11 mouse cellular contexts compared by ENCODE assay signal in genomic region chr7:29814381-29814780, GRCm38 (mm10). TPM values are rescaled to one million over a fixed set of nuclear protein-coding genes. Genes with fewer than 3 reads are reported as not detected.
DNase-seq lines count a peak whose midpoint lies in the region; ATAC-seq and TF ChIP-seq lines count a peak whose summit lies in the region.
"Had no signal": no experiment of that assay in that cellular context is flagged by ENCODE, and none has a peak within 500 bp of the region (broad histone marks: within the 10 kb centered on the region; RNA-seq: fewer than 3 reads in every experiment).

No protein-coding gene starts in this region.

- no peaks in the 10 kb centered on the region for H3K9me3 ChIP-seq in lung, embryonic 14.5 days (ENCODE audit: low read depth, low read length)
- no peaks in the 10 kb centered on the region for H3K9me3 ChIP-seq in lung, postnatal 0 days (ENCODE audit: low read length)
- H3K9me3 ChIP-seq in forebrain, embryonic 15.5 days, result no peaks in the 10 kb centered on the region
- no peaks in the 10 kb centered on the region for H3K9me3 ChIP-seq in liver, embryonic 14.5 days (ENCODE audit: control insufficient read depth, low read length)
- H3K9me3 ChIP-seq in neural tube, embryonic 14.5 days (ENCODE audit: control insufficient read depth, low read length), result no peaks in the 10 kb centered on the region
- H3K9me3 ChIP-seq: limb, embryonic 15.5 days had no signal

- DNase-seq in lung, embryonic 14.5 days, result no peak
- DNase-seq in lung, postnatal 0 days (ENCODE audit: low spot score), result no peak
- no peak for DNase-seq in liver, embryonic 14.5 days (ENCODE audit: low read depth in 3 of 3, low spot score in 3 of 3)
- DNase-seq in spleen, postnatal 36 days (ENCODE audit: low spot score in 2 of 2), result no peak
- no peak for DNase-seq in thymus, adult 18-20 months
- DNase-seq: cerebellum, postnatal 36 days; right cerebral cortex, adult 18-20 months had no signal

- no peak for TF ChIP-seq EP300 in lung, postnatal 0 days (IDR thresholded peaks at IDR 0.05)
- no peak for TF ChIP-seq EP300 in liver, embryonic 14.5 days (IDR thresholded peaks at IDR 0.05; ENCODE audit: low read depth)

- no peaks in the 10 kb centered on the region for H3K36me3 ChIP-seq in lung, embryonic 14.5 days (ENCODE audit: insufficient read depth)
- no peaks in the 10 kb centered on the region for H3K36me3 ChIP-seq in lung, postnatal 0 days (ENCODE audit: insufficient read depth, low read length)
- 0 out of 2 replicates have a peak, but pooled peaks cover 2% of the 10 kb centered on the region for H3K36me3 ChIP-seq in forebrain, embryonic 15.5 days
- H3K36me3 ChIP-seq in liver, embryonic 14.5 days (replicated peaks; ENCODE audit: control insufficient read depth, insufficient read depth, low read depth), result no peaks in the 10 kb centered on the region
- H3K36me3 ChIP-seq in neural tube, embryonic 14.5 days (ENCODE audit: control insufficient read depth, insufficient read depth, low read length), result no peaks in the 10 kb centered on the region

- no peak overlapping the region for H3K27ac ChIP-seq in lung, embryonic 14.5 days (ENCODE audit: low read depth)
- no peak overlapping the region for H3K27ac ChIP-seq in lung, postnatal 0 days (ENCODE audit: low read length)
- H3K27ac ChIP-seq in forebrain, embryonic 15.5 days (replicated peaks), result no peak overlapping the region
- H3K27ac ChIP-seq in liver, embryonic 14.5 days, result no peak overlapping the region
- no peak overlapping the region for H3K27ac ChIP-seq in neural tube, embryonic 14.5 days (ENCODE audit: low read depth, low read length)
- H3K27ac ChIP-seq: limb, embryonic 15.5 days had no signal

- no peak for ATAC-seq in lung, embryonic 14.5 days (ENCODE audit: insufficient read depth)
- ATAC-seq in lung, postnatal 0 days, result no peak
- no peak for ATAC-seq in forebrain, embryonic 15.5 days (replicated peaks)
- ATAC-seq in liver, embryonic 14.5 days (ENCODE audit: insufficient read depth), result no peak
- no peak for ATAC-seq in neural tube, embryonic 14.5 days (ENCODE audit: low read depth)
- ATAC-seq: intestine, embryonic 16.5 days had no signal

- no peak for TF ChIP-seq CTCF in lung, embryonic 14.5 days (IDR thresholded peaks at IDR 0.05; ENCODE audit: low read depth)
- no peak for TF ChIP-seq CTCF in lung, postnatal 0 days (IDR thresholded peaks at IDR 0.05)
- no peak for TF ChIP-seq CTCF in liver, embryonic 14.5 days (IDR thresholded peaks at IDR 0.05; ENCODE audit: low read depth)

- peaks cover 8% of the 10 kb centered on the region; the same call in 1 of the 2 replicates for H3K4me1 ChIP-seq in lung, embryonic 14.5 days (ENCODE audit: insufficient read depth)
- peaks cover 16% of the 10 kb centered on the region; the same call in 1 of the 2 replicates for H3K4me1 ChIP-seq in lung, postnatal 0 days (ENCODE audit: insufficient read depth, low read depth, low read length)
- H3K4me1 ChIP-seq in forebrain, embryonic 15.5 days, result peaks cover 42% of the 10 kb centered on the region
- H3K4me1 ChIP-seq in liver, embryonic 14.5 days (replicated peaks; ENCODE audit: control insufficient read depth in 2 of 2, insufficient read depth in 2 of 2, low read length in 1 of 2), result peaks cover 18 to 31% of the 10 kb centered on the region in 2 experiments
- H3K4me1 ChIP-seq in neural tube, embryonic 14.5 days (ENCODE audit: control insufficient read depth, insufficient read depth, low read length), result peaks cover 29% of the 10 kb centered on the region

- WGBS in lung, embryonic 14.5 days, result 83% methylated on average over 2 of the region's 2 CpGs
- 91% methylated on average over 2 of the region's 2 CpGs for WGBS in lung, postnatal 0 days
- 93% methylated on average over 2 of the region's 2 CpGs for WGBS in forebrain, embryonic 15.5 days
- 67% methylated on average over 2 of the region's 2 CpGs for WGBS in liver, embryonic 14.5 days (ENCODE audit: insufficient replicate concordance)
- 90% methylated on average over 2 of the region's 2 CpGs for WGBS in neural tube, embryonic 14.5 days

- H3K27me3 ChIP-seq in lung, embryonic 14.5 days (ENCODE audit: insufficient read depth, low read length), result no peaks in the 10 kb centered on the region
- H3K27me3 ChIP-seq in lung, postnatal 0 days (replicated peaks; ENCODE audit: insufficient read depth, low read length), result no peaks in the 10 kb centered on the region
- no peaks in the 10 kb centered on the region for H3K27me3 ChIP-seq in forebrain, embryonic 15.5 days
- no peaks in the 10 kb centered on the region for H3K27me3 ChIP-seq in liver, embryonic 14.5 days (ENCODE audit: control insufficient read depth, insufficient read depth, low read length)
- no peaks in the 10 kb centered on the region for H3K27me3 ChIP-seq in neural tube, embryonic 14.5 days (ENCODE audit: control insufficient read depth, insufficient read depth, low read length)
- H3K27me3 ChIP-seq: limb, embryonic 15.5 days had no signal

- H3K9ac ChIP-seq in lung, embryonic 14.5 days, result no peak overlapping the region
- no peak overlapping the region for H3K9ac ChIP-seq in lung, postnatal 0 days (replicated peaks; ENCODE audit: low read depth)
- no peak overlapping the region for H3K9ac ChIP-seq in forebrain, embryonic 15.5 days (replicated peaks)
- H3K9ac ChIP-seq in liver, embryonic 14.5 days (replicated peaks), result no peak overlapping the region
- no peak overlapping the region for H3K9ac ChIP-seq in neural tube, embryonic 14.5 days (replicated peaks; ENCODE audit: low read depth, low read length)

- H3K4me3 ChIP-seq in lung, embryonic 14.5 days (ENCODE audit: low read depth, low read length), result 0 out of 2 replicates have a peak overlapping the region, but pooled peaks have one; percentile 62
- H3K4me3 ChIP-seq in lung, postnatal 0 days (ENCODE audit: low read depth, low read length), result no peak overlapping the region
- peak overlapping the region; percentile 64; the same call in 1 of the 2 replicates for H3K4me3 ChIP-seq in forebrain, embryonic 15.5 days
- H3K4me3 ChIP-seq in liver, embryonic 14.5 days (ENCODE audit: insufficient read depth in 1 of 2, low read depth in 2 of 2, low read length in 2 of 2), result no peak overlapping the region
- H3K4me3 ChIP-seq in neural tube, embryonic 14.5 days (ENCODE audit: low read depth, low read length), result peak overlapping the region; percentile 59

- H3K4me2 ChIP-seq in lung, embryonic 14.5 days, result peak overlapping the region; percentile 83; the same call in 1 of the 2 replicates
- H3K4me2 ChIP-seq in lung, postnatal 0 days (replicated peaks; ENCODE audit: low read depth, low read length), result no peak overlapping the region
- peak overlapping the region; percentile 77; the same call in 1 of the 2 replicates for H3K4me2 ChIP-seq in forebrain, embryonic 15.5 days (replicated peaks)
- peak overlapping the region; percentile 83 for H3K4me2 ChIP-seq in liver, embryonic 14.5 days (ENCODE audit: low read depth)
- H3K4me2 ChIP-seq in neural tube, embryonic 14.5 days (ENCODE audit: low read depth, low read length), result peak overlapping the region; percentile 63

RNA-seq across cellular contexts. Expression of gene Zfp790, which starts 1.5 kb away (rescaled TPM):
- 13.5 and 14.0 TPM in 2 replicates for polyA plus RNA-seq in lung, embryonic 14.5 days (2014; fragmentation: Nextera tagmentation; extraction: Ambion mirVana)
- polyA plus RNA-seq in lung, postnatal 0 days (2015; fragmentation: Nextera tagmentation; extraction: Ambion mirVana), result 8.4 and 9.1 TPM in 2 replicates
- 31.5 and 32.0 TPM in 2 replicates for polyA plus RNA-seq in forebrain, embryonic 15.5 days (2015; fragmentation: Nextera tagmentation; extraction: Ambion mirVana)
- polyA plus RNA-seq in liver, embryonic 14.5 days (2012; rRNA removed), result 1.0 and 1.7 TPM in 2 replicates
- polyA plus RNA-seq in liver, embryonic 14.5 days (2014; fragmentation: Nextera tagmentation; extraction: Ambion mirVana), result 3.4 and 4.1 TPM in 2 replicates
- polyA plus RNA-seq in neural tube, embryonic 14.5 days (2014; fragmentation: Nextera tagmentation; extraction: Ambion mirVana), result 28.7 and 36.4 TPM in 2 replicates

RNA-seq across cellular contexts. Expression of gene Zfp30, which starts 30.6 kb away (rescaled TPM):
- 7.7 and 7.8 TPM in 2 replicates for polyA plus RNA-seq in lung, embryonic 14.5 days (2014; fragmentation: Nextera tagmentation; extraction: Ambion mirVana)
- polyA plus RNA-seq in lung, postnatal 0 days (2015; fragmentation: Nextera tagmentation; extraction: Ambion mirVana), result 4.0 and 5.0 TPM in 2 replicates
- 17.1 and 17.3 TPM in 2 replicates for polyA plus RNA-seq in forebrain, embryonic 15.5 days (2015; fragmentation: Nextera tagmentation; extraction: Ambion mirVana)
- polyA plus RNA-seq in liver, embryonic 14.5 days (2012; rRNA removed), result 0.32 and 0.45 TPM in 2 replicates
- 0.32 and 0.61 TPM in 2 replicates for polyA plus RNA-seq in liver, embryonic 14.5 days (2014; fragmentation: Nextera tagmentation; extraction: Ambion mirVana)
- 13.9 and 15.2 TPM in 2 replicates for polyA plus RNA-seq in neural tube, embryonic 14.5 days (2014; fragmentation: Nextera tagmentation; extraction: Ambion mirVana)

RNA-seq across cellular contexts. Expression of gene Zfp940, which starts 39.1 kb away (rescaled TPM):
- 6.0 and 7.2 TPM in 2 replicates for polyA plus RNA-seq in lung, embryonic 14.5 days (2014; fragmentation: Nextera tagmentation; extraction: Ambion mirVana)
- polyA plus RNA-seq in lung, postnatal 0 days (2015; fragmentation: Nextera tagmentation; extraction: Ambion mirVana), result 1.3 and 1.9 TPM in 2 replicates
- 15.0 and 16.3 TPM in 2 replicates for polyA plus RNA-seq in forebrain, embryonic 15.5 days (2015; fragmentation: Nextera tagmentation; extraction: Ambion mirVana)
- 0.17 and 0.41 TPM in 2 replicates for polyA plus RNA-seq in liver, embryonic 14.5 days (2012; rRNA removed)
- 0.61 and 1.0 TPM in 2 replicates for polyA plus RNA-seq in liver, embryonic 14.5 days (2014; fragmentation: Nextera tagmentation; extraction: Ambion mirVana)
- polyA plus RNA-seq in neural tube, embryonic 14.5 days (2014; fragmentation: Nextera tagmentation; extraction: Ambion mirVana), result 13.4 and 16.0 TPM in 2 replicates

RNA-seq across cellular contexts. Expression of gene Zfp420, which starts 45.4 kb away (rescaled TPM):
- polyA plus RNA-seq in lung, embryonic 14.5 days (2014; fragmentation: Nextera tagmentation; extraction: Ambion mirVana), result 6.5 and 8.6 TPM in 2 replicates
- polyA plus RNA-seq in lung, postnatal 0 days (2015; fragmentation: Nextera tagmentation; extraction: Ambion mirVana), result 3.3 and 4.0 TPM in 2 replicates
- polyA plus RNA-seq in forebrain, embryonic 15.5 days (2015; fragmentation: Nextera tagmentation; extraction: Ambion mirVana), result 19.0 and 19.3 TPM in 2 replicates
- polyA plus RNA-seq in liver, embryonic 14.5 days (2012; rRNA removed), result 0.69 and 0.92 TPM in 2 replicates
- polyA plus RNA-seq in liver, embryonic 14.5 days (2014; fragmentation: Nextera tagmentation; extraction: Ambion mirVana), result 0.66 and 1.0 TPM in 2 replicates
- polyA plus RNA-seq in neural tube, embryonic 14.5 days (2014; fragmentation: Nextera tagmentation; extraction: Ambion mirVana), result 24.2 and 28.3 TPM in 2 replicates

RNA-seq across cellular contexts. Expression of gene Zfp84, which starts 46.0 kb away (rescaled TPM):
- 14.3 and 14.5 TPM in 2 replicates for polyA plus RNA-seq in lung, embryonic 14.5 days (2014; fragmentation: Nextera tagmentation; extraction: Ambion mirVana)
- 6.9 and 7.9 TPM in 2 replicates for polyA plus RNA-seq in lung, postnatal 0 days (2015; fragmentation: Nextera tagmentation; extraction: Ambion mirVana)
- polyA plus RNA-seq in forebrain, embryonic 15.5 days (2015; fragmentation: Nextera tagmentation; extraction: Ambion mirVana), result 19.2 and 20.8 TPM in 2 replicates
- 2.2 and 2.8 TPM in 2 replicates for polyA plus RNA-seq in liver, embryonic 14.5 days (2012; rRNA removed)
- 3.1 and 4.1 TPM in 2 replicates for polyA plus RNA-seq in liver, embryonic 14.5 days (2014; fragmentation: Nextera tagmentation; extraction: Ambion mirVana)
- polyA plus RNA-seq in neural tube, embryonic 14.5 days (2014; fragmentation: Nextera tagmentation; extraction: Ambion mirVana), result 18.5 and 20.7 TPM in 2 replicates

Comparison
In these comparisons a context has a peak if more than half of its experiments do, and no peak if none do; other contexts are left out.
1. H3K4me3 ChIP-seq: peak in lung, embryonic 14.5 days (single experiment), forebrain, embryonic 15.5 days (single experiment) and neural tube, embryonic 14.5 days (single experiment); none in lung, postnatal 0 days (single experiment) and liver, embryonic 14.5 days (0 of 2).